Mouse (Mus musculus) stomach, embryonic 14.5 days (tissue): ENCODE measurements at regions not wholly inside any gene's neighbourhood (a gene's known extent, or its start where the extent isn't known, plus 50 kb on each side); places are given as distances from the start of the nearest gene placed in this dataset.

ENCODE experiments used
- ATAC-seq: fragments of 200-750 bp; cut with Nextera tagmentation; 2 replicates; pipeline ENCODE4 v1.8.0; 2017; ENCODE audit warnings: low read depth, moderate TSS enrichment; ENCODE audit not compliant: insufficient number of reproducible peaks, insufficient read depth, low FRiP score
- H3K27ac ChIP-seq: fragments of 300-500 bp; sonication (generic); 2 replicates; pipeline ENCODE4 v1.5.1; 2014; ENCODE audit warnings: mild to moderate bottlenecking, low read length, moderate library complexity, mixed read lengths
- H3K27me3 ChIP-seq: fragments of 300-500 bp; sonication (generic); 2 replicates; pipeline ENCODE4 v1.6.1; 2014; ENCODE audit warnings: low read length, control low read depth, mixed read lengths; ENCODE audit not compliant: control insufficient read depth, insufficient read depth
- H3K36me3 ChIP-seq: fragments of 300-500 bp; sonication (generic); 2 replicates; pipeline ENCODE4 v1.6.1; 2014; ENCODE audit warnings: mild to moderate bottlenecking, control low read depth, low read length, moderate library complexity, mixed read lengths; ENCODE audit not compliant: control insufficient read depth, insufficient read depth
- H3K4me1 ChIP-seq: fragments of 300-500 bp; sonication (generic); 2 replicates; pipeline ENCODE4 v1.6.1; 2014; ENCODE audit warnings: low read length, control low read depth, mixed read lengths; ENCODE audit not compliant: control insufficient read depth, insufficient read depth
- H3K4me2 ChIP-seq: fragments of 300-500 bp; sonication (generic); replicated peaks from 2 replicates; pipeline ENCODE4 v1.6.1; 2014; ENCODE audit warnings: low read depth, low read length, control low read depth
- H3K4me3 ChIP-seq: fragments of 300-500 bp; sonication (generic); 2 replicates; pipeline ENCODE4 v1.5.1; 2014; ENCODE audit warnings: low read depth, low read length, control low read depth
- H3K9ac ChIP-seq: fragments of 300-500 bp; sonication (generic); replicated peaks from 2 replicates; pipeline ENCODE4 v1.6.1; 2014; ENCODE audit warnings: low read depth, mild to moderate bottlenecking, control low read depth, low read length, moderate library complexity, mixed read lengths
- H3K9me3 ChIP-seq: fragments of 300-500 bp; sonication (generic); 2 replicates; pipeline ENCODE4 v1.6.1; 2016; ENCODE audit warnings: low read depth, low read length, control low read depth; ENCODE audit not compliant: control insufficient read depth
- WGBS: fragments of 180-500 bp; shearing (Covaris S2); extraction: QIAGEN DNeasy Blood & Tissue Kit; methylation state at CpG from one replicate; pipeline ENCODE4 v1.1.7; 2014; 5-methylcytosine and 5-hydroxymethylcytosine counted together

GRCm38 (mm10) chr13:83739541-83740061 lies 235.8 kb downstream of the Mef2c start:
- H3K27ac ChIP-seq: no peak overlapping the region
- H3K4me1 ChIP-seq: no peaks in the 10 kb centered on the region
- peak overlapping the region; percentile 5; the same call in 1 of the 2 replicates for H3K4me3 ChIP-seq
- H3K36me3 ChIP-seq: no peaks in the 10 kb centered on the region
- no peaks in the 10 kb centered on the region for H3K9me3 ChIP-seq
- WGBS: 3% methylated on average over 15 of the region's 15 CpGs
- H3K27me3 ChIP-seq: peaks cover 55% of the 10 kb centered on the region
- ATAC-seq: no peak
- no peak overlapping the region for H3K9ac ChIP-seq
- no peak overlapping the region; the same call in 1 of the 2 replicates for H3K4me2 ChIP-seq

- no peak for ATAC-seq
- Histone ChIP-seq H3K36me3 (no peaks in the 10 kb centered on the region), H3K4me3 (0 out of 2 replicates have a peak overlapping the region, but pooled peaks have one; percentile 5), H3K27ac (no peak overlapping the region), H3K9me3 (no peaks in the 10 kb centered on the region), H3K4me2 (no peak overlapping the region), H3K9ac (no peak overlapping the region), H3K27me3 (peaks cover 54% of the 10 kb centered on the region), H3K4me1 (no peaks in the 10 kb centered on the region)
- 46% methylated on average over 2 of the region's 2 CpGs for WGBS
Observed at GRCm38 (mm10) chr13:83740101-83740500, 236.3 kb downstream of the Mef2c start.

- Histone ChIP-seq H3K36me3 (no peaks in the 10 kb centered on the region), H3K4me2 (no peak overlapping the region), H3K4me1 (no peaks in the 10 kb centered on the region), H3K27ac (no peak overlapping the region), H3K4me3 (no peak overlapping the region), H3K9me3 (no peaks in the 10 kb centered on the region), H3K27me3 (peaks cover 52% of the 10 kb centered on the region), H3K9ac (no peak overlapping the region)
- ATAC-seq: no peak
- WGBS: 34% methylated on average over 4 of the region's 4 CpGs
Observed at GRCm38 (mm10) chr13:83740771-83741170, 236.9 kb downstream of the Mef2c start.

- H3K4me3 ChIP-seq: no peak overlapping the region
- WGBS: 51% methylated on average over 7 of the region's 7 CpGs
- H3K27me3 ChIP-seq: peaks cover 46% of the 10 kb centered on the region
- H3K4me2 ChIP-seq: no peak overlapping the region
- no peak overlapping the region for H3K27ac ChIP-seq
- no peaks in the 10 kb centered on the region for H3K9me3 ChIP-seq
- no peaks in the 10 kb centered on the region for H3K36me3 ChIP-seq
- H3K4me1 ChIP-seq: no peaks in the 10 kb centered on the region
- no peak overlapping the region for H3K9ac ChIP-seq
- no peak for ATAC-seq
Observed at GRCm38 (mm10) chr13:83741591-83742021, 237.8 kb downstream of the Mef2c start.

GRCm38 (mm10) chr13:83742102-83742501 lies 238.3 kb downstream of the Mef2c start:
- Histone ChIP-seq H3K4me1 (no peaks in the 10 kb centered on the region), H3K9ac (no peak overlapping the region), H3K4me3 (no peak overlapping the region), H3K36me3 (no peaks in the 10 kb centered on the region), H3K9me3 (no peaks in the 10 kb centered on the region), H3K27ac (no peak overlapping the region), H3K4me2 (no peak overlapping the region), H3K27me3 (peaks cover 45% of the 10 kb centered on the region)
- no peak for ATAC-seq
- 71% methylated on average over 2 of the region's 2 CpGs for WGBS

GRCm38 (mm10) chr13:83742546-83742945 lies 238.7 kb downstream of the Mef2c start:
- ATAC-seq: no peak
- H3K9ac ChIP-seq: no peak overlapping the region
- H3K27me3 ChIP-seq: peaks cover 40% of the 10 kb centered on the region
- no peak overlapping the region for H3K4me3 ChIP-seq
- WGBS: 67% methylated on average over 3 of the region's 3 CpGs
- H3K9me3 ChIP-seq: no peaks in the 10 kb centered on the region
- no peaks in the 10 kb centered on the region for H3K4me1 ChIP-seq
- H3K36me3 ChIP-seq: no peaks in the 10 kb centered on the region
- H3K4me2 ChIP-seq: no peak overlapping the region
- H3K27ac ChIP-seq: no peak overlapping the region

GRCm38 (mm10) chr13:83743381-83743780 lies 239.5 kb downstream of the Mef2c start:
- H3K36me3 ChIP-seq: no peaks in the 10 kb centered on the region
- peaks cover 32% of the 10 kb centered on the region for H3K27me3 ChIP-seq
- ATAC-seq: no peak
- no peaks in the 10 kb centered on the region for H3K9me3 ChIP-seq
- H3K4me3 ChIP-seq: no peak overlapping the region
- no peaks in the 10 kb centered on the region for H3K4me1 ChIP-seq
- WGBS: 86% methylated on average over 2 of the region's 2 CpGs
- H3K9ac ChIP-seq: no peak overlapping the region
- H3K27ac ChIP-seq: no peak overlapping the region
- no peak overlapping the region for H3K4me2 ChIP-seq

- no peak overlapping the region for H3K27ac ChIP-seq
- H3K4me2 ChIP-seq: peak overlapping the region; percentile 80; the same call in 1 of the 2 replicates
- no peak overlapping the region for H3K9ac ChIP-seq
- peaks cover 24% of the 10 kb centered on the region for H3K27me3 ChIP-seq
- no peaks in the 10 kb centered on the region for H3K9me3 ChIP-seq
- 59% methylated on average over 8 of the region's 8 CpGs for WGBS
- ATAC-seq: no peak
- no peak overlapping the region; the same call in 1 of the 2 replicates for H3K4me3 ChIP-seq
- no peaks in the 10 kb centered on the region for H3K36me3 ChIP-seq
- H3K4me1 ChIP-seq: no peaks in the 10 kb centered on the region
Observed at GRCm38 (mm10) chr13:83744110-83744752, 240.4 kb downstream of the Mef2c start.
